Mouse (Mus musculus): Measurements from ENCODE around the gene Gan. TPM values are rescaled to one million over a fixed set of nuclear protein-coding genes. Genes with fewer than 3 reads are reported as not detected.

Gan gene
- total and polyA plus RNA-seq, 3 experiments, result 1.8 to 11.7 (median 5.0) TPM

GRCm38 (mm10) chr8:117259431-117260001 is 101.6 kb downstream of the Gan start:
- Histone ChIP-seq H3K36me3 (replicated peaks) (peaks cover 34% of the 10 kb centered on the region), H3K27me3 (ENCODE audit: insufficient read depth, low read length) (peaks cover 13% of the 10 kb centered on the region), H3K4me1 (ENCODE audit: insufficient read depth, low read depth, low read length) (peaks cover 68% of the 10 kb centered on the region), H3K4me3 (ENCODE audit: low read depth, low read length) (no peak overlapping the region; the same call in 1 of the 2 replicates), H3K9me3 (replicated peaks) (no peaks in the 10 kb centered on the region)
- DNase-seq (ENCODE audit: low spot score), result no peak
- ATAC-seq (ENCODE audit: extremely low read depth, insufficient number of reproducible peaks, low FRiP score, poor library complexity, severe bottlenecking), result no peak
- TF ChIP-seq CTCF (IDR thresholded peaks at IDR 0.05; ENCODE audit: low read depth, low read length) (no peak), POLR2AphosphoS5 (IDR thresholded peaks at IDR 0.05; ENCODE audit: insufficient replicate concordance, low read depth, low read length) (no peak), GATA2 (IDR thresholded peaks at IDR 0.05; ENCODE audit: borderline replicate concordance, low read depth, low read length) (no peak), TAL1 (conservative IDR thresholded peaks at IDR 0.05; ENCODE audit: low read depth, low read length) (no peak), GATA1 (IDR thresholded peaks at IDR 0.05; ENCODE audit: borderline replicate concordance, low read length) (no peak)

GRCm38 (mm10) chr8:117260234-117260929 is 102.4 kb downstream of the Gan start:
- ATAC-seq (ENCODE audit: extremely low read depth, insufficient number of reproducible peaks, low FRiP score, poor library complexity, severe bottlenecking), result no peak
- DNase-seq (ENCODE audit: low spot score), result no peak
- H3K36me3 ChIP-seq (replicated peaks), result peaks cover 41% of the 10 kb centered on the region
- TF ChIP-seq GATA2 (IDR thresholded peaks at IDR 0.05; ENCODE audit: borderline replicate concordance, low read depth, low read length) (no peak), TAL1 (conservative IDR thresholded peaks at IDR 0.05; ENCODE audit: low read depth, low read length) (no peak), GATA1 (IDR thresholded peaks at IDR 0.05; ENCODE audit: borderline replicate concordance, low read length) (no peak), CTCF (IDR thresholded peaks at IDR 0.05; ENCODE audit: low read depth, low read length) (no peak), POLR2AphosphoS5 (IDR thresholded peaks at IDR 0.05; ENCODE audit: insufficient replicate concordance, low read depth, low read length) (no peak)
- no peaks in the 10 kb centered on the region for H3K9me3 ChIP-seq (replicated peaks)
- peaks cover 69% of the 10 kb centered on the region for H3K4me1 ChIP-seq (ENCODE audit: insufficient read depth, low read depth, low read length)
- H3K4me3 ChIP-seq (ENCODE audit: low read depth, low read length), result no peak overlapping the region
- peaks cover 4% of the 10 kb centered on the region; the same call in 1 of the 2 replicates for H3K27me3 ChIP-seq (ENCODE audit: insufficient read depth, low read length)

GRCm38 (mm10) chr8:117260930-117261475 is 103.1 kb downstream of the Gan start:
- Histone ChIP-seq H3K4me3 (ENCODE audit: low read depth, low read length) (no peak overlapping the region), H3K36me3 (replicated peaks) (peaks cover 45% of the 10 kb centered on the region), H3K27me3 (ENCODE audit: insufficient read depth, low read length) (peaks cover 3% of the 10 kb centered on the region; the same call in 1 of the 2 replicates), H3K9me3 (replicated peaks) (no peaks in the 10 kb centered on the region), H3K4me1 (ENCODE audit: insufficient read depth, low read depth, low read length) (peaks cover 69% of the 10 kb centered on the region)
- TF ChIP-seq TAL1 (conservative IDR thresholded peaks at IDR 0.05; ENCODE audit: low read depth, low read length) (no peak), GATA1 (IDR thresholded peaks at IDR 0.05; ENCODE audit: borderline replicate concordance, low read length) (no peak), CTCF (IDR thresholded peaks at IDR 0.05; ENCODE audit: low read depth, low read length) (no peak), POLR2AphosphoS5 (IDR thresholded peaks at IDR 0.05; ENCODE audit: insufficient replicate concordance, low read depth, low read length) (no peak), GATA2 (IDR thresholded peaks at IDR 0.05; ENCODE audit: borderline replicate concordance, low read depth, low read length) (no peak)
- DNase-seq (ENCODE audit: low spot score) (no peak), ATAC-seq (ENCODE audit: extremely low read depth, insufficient number of reproducible peaks, low FRiP score, poor library complexity, severe bottlenecking) (no peak)

GRCm38 (mm10) chr8:117261702-117262101 is 103.8 kb downstream of the Gan start:
- Histone ChIP-seq H3K4me3 (ENCODE audit: low read depth, low read length) (no peak overlapping the region; the same call in 1 of the 2 replicates), H3K4me1 (ENCODE audit: insufficient read depth, low read depth, low read length) (peaks cover 71% of the 10 kb centered on the region), H3K36me3 (replicated peaks) (peaks cover 51% of the 10 kb centered on the region), H3K9me3 (replicated peaks) (no peaks in the 10 kb centered on the region), H3K27me3 (ENCODE audit: insufficient read depth, low read length) (no peaks in the 10 kb centered on the region)
- TF ChIP-seq GATA2 (IDR thresholded peaks at IDR 0.05; ENCODE audit: borderline replicate concordance, low read depth, low read length) (no peak), CTCF (IDR thresholded peaks at IDR 0.05; ENCODE audit: low read depth, low read length) (no peak), POLR2AphosphoS5 (IDR thresholded peaks at IDR 0.05; ENCODE audit: insufficient replicate concordance, low read depth, low read length) (no peak), TAL1 (conservative IDR thresholded peaks at IDR 0.05; ENCODE audit: low read depth, low read length) (no peak), GATA1 (IDR thresholded peaks at IDR 0.05; ENCODE audit: borderline replicate concordance, low read length) (no peak)
- ATAC-seq (ENCODE audit: extremely low read depth, insufficient number of reproducible peaks, low FRiP score, poor library complexity, severe bottlenecking) (no peak), DNase-seq (ENCODE audit: low spot score) (no peak)

GRCm38 (mm10) chr8:117262685-117263084 is 104.8 kb downstream of the Gan start:
- TF ChIP-seq GATA2 (IDR thresholded peaks at IDR 0.05; ENCODE audit: borderline replicate concordance, low read depth, low read length) (no peak), TAL1 (conservative IDR thresholded peaks at IDR 0.05; ENCODE audit: low read depth, low read length) (no peak), CTCF (IDR thresholded peaks at IDR 0.05; ENCODE audit: low read depth, low read length) (no peak), POLR2AphosphoS5 (IDR thresholded peaks at IDR 0.05; ENCODE audit: insufficient replicate concordance, low read depth, low read length) (no peak), GATA1 (IDR thresholded peaks at IDR 0.05; ENCODE audit: borderline replicate concordance, low read length) (no peak)
- Histone ChIP-seq H3K4me1 (ENCODE audit: insufficient read depth, low read depth, low read length) (peaks cover 72% of the 10 kb centered on the region), H3K36me3 (replicated peaks) (peaks cover 61% of the 10 kb centered on the region), H3K9me3 (replicated peaks) (no peaks in the 10 kb centered on the region), H3K27me3 (ENCODE audit: insufficient read depth, low read length) (no peaks in the 10 kb centered on the region), H3K4me3 (ENCODE audit: low read depth, low read length) (peak overlapping the region; percentile 27; the same call in 1 of the 2 replicates)
- ATAC-seq (ENCODE audit: extremely low read depth, insufficient number of reproducible peaks, low FRiP score, poor library complexity, severe bottlenecking), result no peak
- peak; percentile 28 for DNase-seq (ENCODE audit: low spot score)

- H3K9me3 ChIP-seq (replicated peaks), result no peaks in the 10 kb centered on the region
- ATAC-seq (ENCODE audit: extremely low read depth, insufficient number of reproducible peaks, low FRiP score, poor library complexity, severe bottlenecking), result peak; percentile 90
- TF ChIP-seq GATA1 (IDR thresholded peaks at IDR 0.05; ENCODE audit: borderline replicate concordance, low read length), result no peak
- peak; percentile 59 for TF ChIP-seq TAL1 (conservative IDR thresholded peaks at IDR 0.05; ENCODE audit: low read depth, low read length)
- H3K4me3 ChIP-seq (ENCODE audit: low read depth, low read length), result no peak overlapping the region; the same call in 1 of the 2 replicates
- H3K27me3 ChIP-seq (ENCODE audit: insufficient read depth, low read length), result no peaks in the 10 kb centered on the region
- peaks cover 66% of the 10 kb centered on the region for H3K36me3 ChIP-seq (replicated peaks)
- peaks cover 73% of the 10 kb centered on the region for H3K4me1 ChIP-seq (ENCODE audit: insufficient read depth, low read depth, low read length)
- peak; percentile 76 for DNase-seq (ENCODE audit: low spot score)
Measured at GRCm38 (mm10) chr8:117263442-117263841, 105.5 kb downstream of the Gan start.

Data from G1E (cell line).